Mouse (Mus musculus): ENCODE results near the gene Srebf1. TPM values are rescaled to one million over a fixed set of nuclear protein-coding genes. Genes with fewer than 3 reads are reported as not detected.

Gene Srebf1
- polyA plus RNA-seq, 1 experiment: not detected

- WGBS: 87% methylated on average over 13 of the region's 13 CpGs
- H3K27ac ChIP-seq (ENCODE audit: insufficient read depth, low read depth, low read length): no peak overlapping the region
- H3K4me1 ChIP-seq (ENCODE audit: control insufficient read depth, insufficient read depth, low read length): peaks cover 22% of the 10 kb centered on the region
- no peak overlapping the region for H3K4me3 ChIP-seq (ENCODE audit: insufficient read depth, low read depth, low read length)
- TF ChIP-seq POLR2A (IDR thresholded peaks at IDR 0.05; ENCODE audit: insufficient read depth, low read depth, low read length) (no peak), CTCF (IDR thresholded peaks at IDR 0.05; ENCODE audit: insufficient read depth, low read depth, low read length) (no peak)
These were observed 7.4 kb upstream of the Srebf1 start for GRCm38 (mm10) chr11:60229821-60230220.

GRCm38 (mm10) chr11:60228525-60228924, 6.1 kb upstream of the Srebf1 start:
- TF ChIP-seq CTCF (IDR thresholded peaks at IDR 0.05; ENCODE audit: insufficient read depth, low read depth, low read length) (no peak), POLR2A (IDR thresholded peaks at IDR 0.05; ENCODE audit: insufficient read depth, low read depth, low read length) (no peak)
- no peak overlapping the region for H3K27ac ChIP-seq (ENCODE audit: insufficient read depth, low read depth, low read length)
- peaks cover 16% of the 10 kb centered on the region for H3K4me1 ChIP-seq (ENCODE audit: control insufficient read depth, insufficient read depth, low read length)
- WGBS: 81% methylated on average over 3 of the region's 3 CpGs
- no peak overlapping the region for H3K4me3 ChIP-seq (ENCODE audit: insufficient read depth, low read depth, low read length)

- 59% methylated on average over 1 of the region's 1 CpGs for WGBS
- H3K4me1 ChIP-seq (ENCODE audit: control insufficient read depth, insufficient read depth, low read length): peaks cover 7% of the 10 kb centered on the region
- no peak overlapping the region for H3K27ac ChIP-seq (ENCODE audit: insufficient read depth, low read depth, low read length)
- H3K4me3 ChIP-seq (ENCODE audit: insufficient read depth, low read depth, low read length): no peak overlapping the region
- TF ChIP-seq POLR2A (IDR thresholded peaks at IDR 0.05; ENCODE audit: insufficient read depth, low read depth, low read length) (no peak), CTCF (IDR thresholded peaks at IDR 0.05; ENCODE audit: insufficient read depth, low read depth, low read length) (no peak)
These were observed 3.5 kb upstream of the Srebf1 start for GRCm38 (mm10) chr11:60225874-60226273.

GRCm38 (mm10) chr11:60224676-60225075, 2.3 kb upstream of the Srebf1 start:
- no peak overlapping the region for H3K4me3 ChIP-seq (ENCODE audit: insufficient read depth, low read depth, low read length)
- WGBS: 50% methylated on average over 4 of the region's 4 CpGs

GRCm38 (mm10) chr11:60222085-60222468, 304 bp downstream of the Srebf1 start:
- Histone ChIP-seq H3K4me3 (ENCODE audit: insufficient read depth, low read depth, low read length) (peak overlapping the region; percentile 43; the same call in 1 of the 2 replicates), H3K4me1 (ENCODE audit: control insufficient read depth, insufficient read depth, low read length) (peaks cover 15% of the 10 kb centered on the region), H3K27ac (ENCODE audit: insufficient read depth, low read depth, low read length) (no peak overlapping the region)
- no peak for TF ChIP-seq POLR2A (IDR thresholded peaks at IDR 0.05; ENCODE audit: insufficient read depth, low read depth, low read length)
- TF ChIP-seq CTCF (IDR thresholded peaks at IDR 0.05; ENCODE audit: insufficient read depth, low read depth, low read length): no peak
- 39% methylated on average over 3 of the region's 3 CpGs for WGBS

More at GRCm38 (mm10) chr11:60224676-60225075, 2.3 kb upstream of the Srebf1 start:
- H3K27ac ChIP-seq (ENCODE audit: insufficient read depth, low read depth, low read length): no peak overlapping the region
- H3K4me1 ChIP-seq (ENCODE audit: control insufficient read depth, insufficient read depth, low read length): peaks cover 15% of the 10 kb centered on the region
- TF ChIP-seq POLR2A (IDR thresholded peaks at IDR 0.05; ENCODE audit: insufficient read depth, low read depth, low read length): no peak
- TF ChIP-seq CTCF (IDR thresholded peaks at IDR 0.05; ENCODE audit: insufficient read depth, low read depth, low read length): no peak

GRCm38 (mm10) chr11:60221425-60221824, 956 bp downstream of the Srebf1 start:
- WGBS: 94% methylated on average over 6 of the region's 6 CpGs
- H3K4me1 ChIP-seq (ENCODE audit: control insufficient read depth, insufficient read depth, low read length): peaks cover 15% of the 10 kb centered on the region
- no peak overlapping the region for H3K4me3 ChIP-seq (ENCODE audit: insufficient read depth, low read depth, low read length)
- no peak for TF ChIP-seq CTCF (IDR thresholded peaks at IDR 0.05; ENCODE audit: insufficient read depth, low read depth, low read length)
- TF ChIP-seq POLR2A (IDR thresholded peaks at IDR 0.05; ENCODE audit: insufficient read depth, low read depth, low read length): no peak
- H3K27ac ChIP-seq (ENCODE audit: insufficient read depth, low read depth, low read length): no peak overlapping the region

GRCm38 (mm10) chr11:60220291-60220804, 2.0 kb downstream of the Srebf1 start:
- no peak for TF ChIP-seq CTCF (IDR thresholded peaks at IDR 0.05; ENCODE audit: insufficient read depth, low read depth, low read length)
- TF ChIP-seq POLR2A (IDR thresholded peaks at IDR 0.05; ENCODE audit: insufficient read depth, low read depth, low read length): peak; percentile 43
- H3K27ac ChIP-seq (ENCODE audit: insufficient read depth, low read depth, low read length): peak overlapping the region; percentile 59; the same call in 1 of the 2 replicates
- peak overlapping the region; percentile 77 for H3K4me3 ChIP-seq (ENCODE audit: insufficient read depth, low read depth, low read length)
- H3K4me1 ChIP-seq (ENCODE audit: control insufficient read depth, insufficient read depth, low read length): peaks cover 15% of the 10 kb centered on the region
- 2% methylated on average over 46 of the region's 46 CpGs for WGBS

GRCm38 (mm10) chr11:60219609-60220008, 2.8 kb downstream of the Srebf1 start:
- Histone ChIP-seq H3K27ac (ENCODE audit: insufficient read depth, low read depth, low read length) (no peak overlapping the region), H3K4me1 (ENCODE audit: control insufficient read depth, insufficient read depth, low read length) (peaks cover 15% of the 10 kb centered on the region), H3K4me3 (ENCODE audit: insufficient read depth, low read depth, low read length) (peak overlapping the region; percentile 77)
- TF ChIP-seq CTCF (IDR thresholded peaks at IDR 0.05; ENCODE audit: insufficient read depth, low read depth, low read length): no peak
- no peak for TF ChIP-seq POLR2A (IDR thresholded peaks at IDR 0.05; ENCODE audit: insufficient read depth, low read depth, low read length)
- 13% methylated on average over 8 of the region's 8 CpGs for WGBS

GRCm38 (mm10) chr11:60217467-60217866, 4.9 kb downstream of the Srebf1 start:
- H3K27ac ChIP-seq (ENCODE audit: insufficient read depth, low read depth, low read length): no peak overlapping the region
- no peak overlapping the region for H3K4me3 ChIP-seq (ENCODE audit: insufficient read depth, low read depth, low read length)
- whole genome bisulfite sequencing: 91% methylated on average over 7 of the region's 7 CpGs
- no peak for TF ChIP-seq POLR2A (IDR thresholded peaks at IDR 0.05; ENCODE audit: insufficient read depth, low read depth, low read length)
- TF ChIP-seq CTCF (IDR thresholded peaks at IDR 0.05; ENCODE audit: insufficient read depth, low read depth, low read length): no peak
- H3K4me1 ChIP-seq (ENCODE audit: control insufficient read depth, insufficient read depth, low read length): peaks cover 15% of the 10 kb centered on the region

Measured in olfactory bulb, adult 2 months (tissue).